Mouse (Mus musculus): ENCODE data around the gene Pja2. TPM values are rescaled to one million over a fixed set of nuclear protein-coding genes. Genes with fewer than 3 reads are reported as not detected.

Pja2 gene
- polyA plus RNA-seq (2011; ENCODE audit: insufficient read depth, insufficient read length, low replicate concordance, missing spikeins), result 8.1 and 11.8 TPM in 2 replicates

DNA sequence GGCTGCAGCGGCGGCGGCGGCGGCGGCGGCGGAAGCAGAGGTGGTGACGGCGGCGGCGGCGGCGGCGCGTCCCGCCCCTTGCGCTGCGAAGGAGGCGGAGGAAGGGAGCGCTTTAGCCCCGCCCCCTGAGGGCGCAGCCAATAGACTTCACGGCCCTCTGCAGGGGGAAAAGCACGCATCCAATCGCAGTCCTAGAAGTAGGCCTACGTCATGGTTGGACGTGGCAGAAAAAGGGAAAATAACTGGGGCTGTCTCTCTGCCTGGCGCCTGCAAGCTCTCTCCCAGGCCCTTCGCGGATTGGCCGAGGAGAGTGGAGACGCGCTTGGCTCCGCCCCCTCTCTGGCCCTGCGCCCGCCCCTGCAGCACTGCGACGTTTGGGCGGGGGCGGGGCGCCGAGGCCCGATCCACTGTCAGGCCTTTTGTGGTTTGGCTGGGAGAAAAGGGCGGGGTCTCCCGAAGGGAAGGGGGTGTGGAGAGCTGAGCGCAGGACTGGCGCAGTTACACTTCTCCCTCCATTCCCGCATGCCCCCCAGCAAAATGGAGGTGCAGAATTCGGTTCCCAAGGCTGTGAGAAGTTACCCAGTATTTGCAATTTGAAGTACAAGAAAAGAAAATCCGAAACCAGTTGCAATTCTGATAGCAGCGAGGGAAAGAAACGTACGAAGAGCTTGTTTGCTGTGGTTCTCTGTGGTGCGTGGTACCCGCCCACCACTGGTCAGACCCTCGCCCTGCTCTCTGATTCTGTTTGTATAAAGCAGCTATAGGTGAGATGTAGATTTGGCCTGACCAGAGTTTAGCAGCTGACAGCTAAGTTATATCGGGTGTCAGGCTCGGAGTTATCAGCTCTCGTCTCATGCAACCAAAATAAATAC, at the start of gene Pja2:
TSS of gene Pja2 (minus strand) at position 19 of the 872 bp plus-strand sequence.
- TF ChIP-seq CTCF (IDR thresholded peaks at IDR 0.05; ENCODE audit: control insufficient read depth, insufficient read depth, low read length) (no peak), POLR2A (IDR thresholded peaks at IDR 0.05; ENCODE audit: borderline replicate concordance, control insufficient read depth, low read depth, low read length) (peak; percentile 68; the same call in 1 of the 2 replicates)
- Histone ChIP-seq H3K4me1 (ENCODE audit: control insufficient read depth, insufficient read depth, low read length) (no peaks in the 10 kb centered on the region), H3K4me3 (replicated peaks; ENCODE audit: control insufficient read depth, low read depth, low read length) (peak within 1 kb of the TSS; percentile 94), H3K27ac (ENCODE audit: control insufficient read depth, insufficient read depth, low read depth, low read length, poor library complexity) (peak within 1 kb of the TSS; percentile 93)
- WGBS, result under 1% methylated on average over 60 of the region's 60 CpGs

DNA sequence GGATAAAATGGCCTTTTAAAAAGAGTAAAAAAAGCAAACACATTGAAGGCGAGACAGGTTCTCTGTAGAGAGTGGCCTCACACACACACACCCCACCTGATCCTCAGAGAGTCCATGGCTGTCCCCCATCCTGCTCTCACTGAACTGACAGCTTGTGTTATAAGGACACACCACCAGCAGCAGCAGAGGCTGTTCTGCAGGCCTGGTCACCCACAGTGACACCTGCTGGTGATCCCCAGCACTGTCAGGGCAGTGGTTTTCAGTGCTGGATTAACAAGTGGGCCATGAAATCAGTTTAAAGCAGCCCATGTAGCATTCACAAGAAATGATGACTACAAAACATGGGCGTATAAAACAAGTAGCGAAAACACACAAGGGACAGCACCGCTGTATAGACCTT, 43.6 kb upstream of the Pja2 start:
- H3K4me3 ChIP-seq (replicated peaks; ENCODE audit: control insufficient read depth, low read depth, low read length), result no peak overlapping the region
- no peak overlapping the region for H3K27ac ChIP-seq (ENCODE audit: control insufficient read depth, insufficient read depth, low read depth, low read length, poor library complexity)
- WGBS, result 73% methylated on average over 4 of the region's 4 CpGs
- H3K4me1 ChIP-seq (ENCODE audit: control insufficient read depth, insufficient read depth, low read length), result no peaks in the 10 kb centered on the region
- no peak for TF ChIP-seq POLR2A (IDR thresholded peaks at IDR 0.05; ENCODE audit: borderline replicate concordance, control insufficient read depth, low read depth, low read length)
- TF ChIP-seq CTCF (IDR thresholded peaks at IDR 0.05; ENCODE audit: control insufficient read depth, insufficient read depth, low read length), result peak; percentile 68

DNA sequence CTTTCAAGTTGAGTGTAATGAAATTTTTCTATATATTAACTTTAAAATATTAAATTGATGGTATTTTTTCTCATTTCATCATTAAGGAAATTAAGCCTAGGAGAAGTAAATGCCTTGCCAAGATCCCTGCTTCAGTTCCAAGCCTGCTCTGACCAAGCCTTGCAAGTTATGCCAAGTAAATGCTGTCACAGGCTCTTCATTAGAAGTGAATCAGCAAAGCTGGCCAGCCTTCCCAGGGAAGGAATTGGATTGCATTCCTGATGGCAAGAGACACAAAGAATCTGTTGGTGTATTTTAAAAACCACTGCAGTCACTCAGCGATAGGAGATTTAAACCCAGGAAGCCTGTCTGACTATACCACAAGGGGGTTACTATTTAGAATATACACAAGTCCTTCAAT, 32.0 kb upstream of the Pja2 start:
- TF ChIP-seq CTCF (IDR thresholded peaks at IDR 0.05; ENCODE audit: control insufficient read depth, insufficient read depth, low read length), result no peak
- TF ChIP-seq POLR2A (IDR thresholded peaks at IDR 0.05; ENCODE audit: borderline replicate concordance, control insufficient read depth, low read depth, low read length), result no peak
- Histone ChIP-seq H3K27ac (ENCODE audit: control insufficient read depth, insufficient read depth, low read depth, low read length, poor library complexity) (no peak overlapping the region), H3K4me1 (ENCODE audit: control insufficient read depth, insufficient read depth, low read length) (no peaks in the 10 kb centered on the region), H3K4me3 (replicated peaks; ENCODE audit: control insufficient read depth, low read depth, low read length) (no peak overlapping the region)
- 89% methylated on average over 1 of the region's 1 CpGs for WGBS

DNA sequence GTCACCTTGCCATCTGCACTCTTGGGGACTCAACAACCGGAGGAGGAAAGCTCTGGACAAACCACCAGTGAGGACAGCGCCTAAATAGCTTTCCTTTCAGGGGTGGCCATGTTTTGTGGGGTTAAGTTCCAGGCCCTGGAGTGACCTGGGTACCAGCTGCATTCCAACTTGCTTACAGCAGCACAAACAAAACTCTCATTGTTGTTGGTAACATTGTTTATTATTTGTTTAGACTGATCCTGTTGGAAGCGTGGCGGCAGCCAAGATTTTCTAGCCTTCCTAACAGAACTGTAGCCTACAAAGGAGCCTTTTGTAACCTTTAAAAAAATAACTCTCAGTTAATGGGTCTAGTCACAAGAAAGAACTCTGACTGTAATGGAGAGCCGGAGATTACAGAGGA, 30.9 kb upstream of the Pja2 start:
- 87% methylated on average over 5 of the region's 5 CpGs for WGBS
- TF ChIP-seq CTCF (IDR thresholded peaks at IDR 0.05; ENCODE audit: control insufficient read depth, insufficient read depth, low read length) (no peak), POLR2A (IDR thresholded peaks at IDR 0.05; ENCODE audit: borderline replicate concordance, control insufficient read depth, low read depth, low read length) (no peak)
- Histone ChIP-seq H3K4me3 (replicated peaks; ENCODE audit: control insufficient read depth, low read depth, low read length) (no peak overlapping the region), H3K27ac (ENCODE audit: control insufficient read depth, insufficient read depth, low read depth, low read length, poor library complexity) (no peak overlapping the region), H3K4me1 (ENCODE audit: control insufficient read depth, insufficient read depth, low read length) (no peaks in the 10 kb centered on the region)

DNA sequence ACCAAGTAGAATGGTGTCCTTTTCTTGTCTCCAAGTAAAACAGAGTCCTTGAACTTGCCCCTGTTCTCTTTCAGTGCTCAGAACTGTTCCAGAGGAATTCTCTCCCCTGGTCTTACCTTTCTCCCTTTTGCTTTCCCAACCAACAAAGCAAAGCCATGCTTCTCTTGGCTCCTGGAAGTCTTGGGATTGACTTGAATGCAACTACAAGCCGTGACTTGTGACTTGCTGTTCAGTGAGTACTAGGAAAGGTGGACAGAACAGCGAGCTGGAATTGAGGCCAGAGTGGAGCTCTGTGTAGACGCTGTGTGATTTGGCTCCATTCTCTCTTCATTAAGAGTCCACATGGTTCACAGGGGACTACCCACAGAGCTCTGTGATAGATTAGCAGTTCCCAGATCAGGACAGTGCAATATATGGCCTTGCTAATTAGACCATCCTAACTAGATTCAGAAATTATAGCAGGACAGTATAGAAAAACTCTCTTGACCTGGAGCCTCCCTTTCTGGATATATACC, 30.3 kb upstream of the Pja2 start:
- TF ChIP-seq CTCF (IDR thresholded peaks at IDR 0.05; ENCODE audit: control insufficient read depth, insufficient read depth, low read length) (no peak), POLR2A (IDR thresholded peaks at IDR 0.05; ENCODE audit: borderline replicate concordance, control insufficient read depth, low read depth, low read length) (no peak)
- Histone ChIP-seq H3K4me3 (replicated peaks; ENCODE audit: control insufficient read depth, low read depth, low read length) (no peak overlapping the region), H3K4me1 (ENCODE audit: control insufficient read depth, insufficient read depth, low read length) (no peaks in the 10 kb centered on the region), H3K27ac (ENCODE audit: control insufficient read depth, insufficient read depth, low read depth, low read length, poor library complexity) (no peak overlapping the region)
- WGBS, result 78% methylated on average over 3 of the region's 3 CpGs

DNA sequence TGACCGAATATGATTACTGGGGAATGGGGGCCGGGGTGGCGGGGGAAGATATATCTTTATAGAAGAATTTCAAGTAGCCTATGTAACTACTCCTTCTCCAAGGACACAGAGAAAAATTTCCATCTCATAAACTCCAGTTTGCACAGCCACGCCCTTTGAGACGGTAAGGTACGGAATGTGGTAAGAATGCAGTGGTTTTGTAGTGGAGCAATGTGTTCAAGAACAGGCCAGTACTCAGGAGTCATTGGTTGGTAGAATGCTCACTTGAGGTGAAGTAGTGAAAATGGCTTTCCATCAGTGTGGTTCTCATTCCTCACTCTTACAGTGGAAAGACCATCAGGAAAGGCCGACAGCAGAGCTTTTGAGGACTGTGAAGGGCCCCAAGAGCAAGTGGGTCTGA, 22.2 kb upstream of the Pja2 start:
- TF ChIP-seq CTCF (IDR thresholded peaks at IDR 0.05; ENCODE audit: control insufficient read depth, insufficient read depth, low read length), result no peak
- no peak for TF ChIP-seq POLR2A (IDR thresholded peaks at IDR 0.05; ENCODE audit: borderline replicate concordance, control insufficient read depth, low read depth, low read length)
- 83% methylated on average over 7 of the region's 7 CpGs for WGBS
- Histone ChIP-seq H3K4me1 (ENCODE audit: control insufficient read depth, insufficient read depth, low read length) (no peaks in the 10 kb centered on the region), H3K4me3 (replicated peaks; ENCODE audit: control insufficient read depth, low read depth, low read length) (no peak overlapping the region), H3K27ac (ENCODE audit: control insufficient read depth, insufficient read depth, low read depth, low read length, poor library complexity) (no peak overlapping the region)

DNA sequence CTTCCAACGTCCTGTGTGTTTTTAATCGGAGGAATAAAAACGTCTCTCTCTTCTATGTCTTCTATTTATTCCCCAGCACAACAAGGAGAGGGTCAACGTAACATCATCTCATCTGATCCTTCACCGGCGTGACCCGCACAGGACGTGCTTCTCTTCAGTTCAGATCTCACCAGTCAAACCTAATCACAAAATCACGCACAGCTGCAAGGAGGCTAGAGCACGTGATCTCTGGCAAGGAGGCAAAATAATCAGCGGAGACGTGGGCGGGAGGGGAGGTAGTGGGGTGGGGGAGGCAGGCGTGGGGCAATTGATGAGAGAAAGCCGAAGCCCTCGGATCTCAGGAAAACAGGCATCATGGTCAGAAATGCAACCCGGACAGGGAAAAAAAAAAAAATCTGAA, 14.4 kb upstream of the Pja2 start:
- 78% methylated on average over 17 of the region's 17 CpGs for WGBS
- Histone ChIP-seq H3K27ac (ENCODE audit: control insufficient read depth, insufficient read depth, low read depth, low read length, poor library complexity) (no peak overlapping the region), H3K4me1 (ENCODE audit: control insufficient read depth, insufficient read depth, low read length) (no peaks in the 10 kb centered on the region), H3K4me3 (replicated peaks; ENCODE audit: control insufficient read depth, low read depth, low read length) (no peak overlapping the region)
- TF ChIP-seq POLR2A (IDR thresholded peaks at IDR 0.05; ENCODE audit: borderline replicate concordance, control insufficient read depth, low read depth, low read length) (no peak), CTCF (IDR thresholded peaks at IDR 0.05; ENCODE audit: control insufficient read depth, insufficient read depth, low read length) (no peak)

DNA sequence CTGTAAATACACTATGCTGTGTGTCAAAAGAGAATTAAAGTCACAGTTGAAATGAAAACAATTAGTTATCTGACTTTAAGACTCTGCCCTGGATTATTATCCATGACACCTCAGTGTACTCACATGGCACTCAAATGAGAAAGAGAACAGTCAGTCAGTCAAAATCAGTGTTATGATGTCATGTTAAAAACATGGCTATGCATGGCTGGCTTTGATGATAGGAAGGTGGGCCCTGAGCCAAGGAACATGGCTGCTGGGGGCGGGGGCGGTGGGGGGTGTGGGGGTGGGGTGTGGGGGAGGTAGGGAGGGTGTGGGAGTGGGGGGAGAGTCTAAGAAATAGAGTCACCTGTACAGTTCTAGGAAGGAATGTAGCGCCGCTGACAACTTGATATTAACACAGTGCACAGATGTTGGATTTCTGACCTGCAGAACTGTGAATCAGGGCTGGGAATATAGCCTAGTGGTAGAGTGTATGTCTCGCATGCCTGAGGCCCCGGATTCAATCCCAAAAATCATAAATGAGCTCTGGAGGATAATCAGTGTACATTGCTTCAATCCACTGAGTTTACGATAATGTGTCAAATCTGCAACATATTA, 13.0 kb upstream of the Pja2 start:
- WGBS, result 87% methylated on average over 7 of the region's 7 CpGs
- H3K27ac ChIP-seq (ENCODE audit: control insufficient read depth, insufficient read depth, low read depth, low read length, poor library complexity), result no peak overlapping the region
- no peak overlapping the region for H3K4me3 ChIP-seq (replicated peaks; ENCODE audit: control insufficient read depth, low read depth, low read length)
- TF ChIP-seq POLR2A (IDR thresholded peaks at IDR 0.05; ENCODE audit: borderline replicate concordance, control insufficient read depth, low read depth, low read length) (no peak), CTCF (IDR thresholded peaks at IDR 0.05; ENCODE audit: control insufficient read depth, insufficient read depth, low read length) (no peak)
- no peaks in the 10 kb centered on the region for H3K4me1 ChIP-seq (ENCODE audit: control insufficient read depth, insufficient read depth, low read length)

Data from bone marrow, adult 2 months (tissue).